Mouse (Mus musculus): ENCODE measurements around the gene Madd. TPM values are rescaled to one million over a fixed set of nuclear protein-coding genes. Genes with fewer than 3 reads are reported as not detected.

Gene Madd
- polyA plus RNA-seq, 1 experiment from 2014 or later, result 39.1 TPM

DNA sequence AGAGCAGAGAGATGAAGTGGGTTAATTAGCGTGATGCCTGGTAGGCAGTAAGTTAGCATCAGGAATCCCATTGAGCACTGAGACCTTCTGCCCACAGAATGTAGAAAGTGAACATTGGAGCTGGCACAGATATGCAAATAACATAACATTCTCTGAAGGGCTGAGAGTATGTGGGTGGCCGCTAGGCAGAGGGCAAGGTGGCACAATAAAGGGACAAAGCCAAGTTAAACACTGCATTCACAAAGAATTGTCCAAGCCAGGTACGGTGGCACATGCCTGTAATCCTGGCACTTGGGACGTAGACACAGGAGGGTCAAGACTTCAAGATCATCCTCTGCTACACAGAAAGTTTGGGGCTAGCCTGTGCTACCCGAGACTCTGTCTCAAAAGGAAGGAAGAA, 74.4 kb downstream of the Madd start:
- no peak overlapping the region for H3K9ac ChIP-seq
- H3K27ac ChIP-seq, result no peak overlapping the region
- H3K4me1 ChIP-seq, result no peaks in the 10 kb centered on the region
- 82% methylated on average over 5 of the region's 5 CpGs for WGBS
- H3K27me3 ChIP-seq, result 0 out of 2 replicates have a peak, but pooled peaks cover 10% of the 10 kb centered on the region
- no peaks in the 10 kb centered on the region for H3K9me3 ChIP-seq
- no peaks in the 10 kb centered on the region for H3K36me3 ChIP-seq (replicated peaks)
- no peak overlapping the region for H3K4me2 ChIP-seq
- H3K4me3 ChIP-seq (replicated peaks), result no peak overlapping the region
- ATAC-seq (ENCODE audit: low FRiP score), result no peak

DNA sequence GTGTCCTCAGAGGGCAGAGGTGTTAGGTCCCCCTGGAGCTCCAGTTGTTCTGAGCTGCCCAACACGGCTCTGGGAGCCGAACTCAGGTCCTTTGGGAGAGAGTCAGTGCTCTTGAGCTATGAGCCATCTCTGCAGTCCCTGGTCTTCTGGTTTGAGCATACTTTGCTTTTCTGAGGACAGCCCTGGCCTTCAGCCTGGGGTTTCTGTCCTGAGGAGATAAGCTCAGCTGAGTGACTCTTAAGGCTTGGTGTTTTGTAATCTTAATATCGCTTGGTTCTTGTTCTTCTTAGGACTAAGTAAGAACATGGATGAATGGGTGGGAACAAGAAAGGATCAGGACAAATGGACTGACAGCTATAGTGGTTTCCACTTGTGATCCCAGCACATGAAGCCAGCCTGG, 75.5 kb downstream of the Madd start:
- 88% methylated on average over 3 of the region's 3 CpGs for WGBS
- H3K4me3 ChIP-seq (replicated peaks), result no peak overlapping the region
- no peaks in the 10 kb centered on the region for H3K4me1 ChIP-seq
- no peak overlapping the region for H3K9ac ChIP-seq
- no peaks in the 10 kb centered on the region for H3K9me3 ChIP-seq
- H3K4me2 ChIP-seq, result no peak overlapping the region
- no peak for ATAC-seq (ENCODE audit: low FRiP score)
- H3K27ac ChIP-seq, result no peak overlapping the region
- no peaks in the 10 kb centered on the region for H3K36me3 ChIP-seq (replicated peaks)
- H3K27me3 ChIP-seq, result 0 out of 2 replicates have a peak, but pooled peaks cover 3% of the 10 kb centered on the region

DNA sequence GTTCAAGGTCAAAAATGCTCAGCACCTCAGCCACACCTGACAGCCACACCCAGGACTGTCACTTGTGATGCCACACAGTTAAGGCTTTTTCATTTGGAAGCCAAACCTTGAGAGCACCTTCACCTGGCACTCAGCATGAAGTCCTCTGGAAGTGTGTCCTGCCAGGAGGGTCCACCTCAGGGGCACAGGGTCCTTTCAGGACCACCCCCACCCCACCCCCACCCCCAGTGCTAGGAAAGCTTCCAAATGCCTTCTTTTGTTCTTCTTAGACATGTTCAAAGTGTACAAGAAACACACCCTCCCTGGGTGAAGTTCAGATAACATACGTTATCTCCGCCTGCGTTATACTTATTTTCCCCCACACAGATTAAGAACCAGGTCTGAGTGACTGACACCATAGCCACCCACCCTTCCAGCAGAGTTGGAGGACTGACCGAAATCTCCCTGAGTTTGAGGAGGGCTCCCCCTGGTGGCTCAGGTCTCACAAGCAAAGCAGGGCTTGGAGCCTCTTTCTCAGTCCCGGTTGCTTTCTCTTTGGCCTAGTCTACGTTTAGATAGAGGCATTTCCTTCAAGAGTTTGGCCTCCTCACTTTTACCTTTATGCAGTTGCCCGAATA, 82.4 kb downstream of the Madd start:
- WGBS, result 18% methylated on average over 7 of the region's 7 CpGs
- H3K27me3 ChIP-seq, result no peaks in the 10 kb centered on the region
- peak; percentile 78 for ATAC-seq (ENCODE audit: low FRiP score)
- H3K9ac ChIP-seq, result no peak overlapping the region
- H3K4me2 ChIP-seq, result no peak overlapping the region
- no peak overlapping the region for H3K27ac ChIP-seq
- H3K36me3 ChIP-seq (replicated peaks), result no peaks in the 10 kb centered on the region
- no peak overlapping the region for H3K4me3 ChIP-seq (replicated peaks)
- no peaks in the 10 kb centered on the region for H3K9me3 ChIP-seq
- no peaks in the 10 kb centered on the region for H3K4me1 ChIP-seq

DNA sequence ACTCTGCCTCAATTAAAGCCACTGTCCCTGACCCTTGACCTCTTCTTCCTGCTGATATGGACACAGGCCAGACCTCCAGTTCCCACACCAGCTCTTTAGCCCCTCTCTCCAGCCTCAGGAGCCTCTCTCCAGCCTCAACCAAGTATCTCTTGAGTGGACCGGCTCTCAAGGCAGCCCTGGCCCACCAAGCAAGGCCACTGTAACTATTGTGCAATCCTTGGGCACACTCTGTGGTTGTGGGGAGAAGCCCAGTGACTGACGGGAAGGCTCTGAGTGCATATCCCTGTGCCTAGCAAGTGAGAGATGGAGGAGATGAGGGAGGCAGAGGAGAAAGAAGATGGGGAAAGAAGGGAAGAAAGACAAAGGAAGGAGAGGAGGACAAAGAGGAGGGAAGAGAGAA, 85.5 kb downstream of the Madd start:
- whole genome bisulfite sequencing, result 90% methylated on average over 2 of the region's 2 CpGs
- H3K4me1 ChIP-seq, result no peaks in the 10 kb centered on the region
- H3K4me3 ChIP-seq (replicated peaks), result no peak overlapping the region
- no peak overlapping the region for H3K4me2 ChIP-seq
- H3K27ac ChIP-seq, result no peak overlapping the region
- H3K27me3 ChIP-seq, result no peaks in the 10 kb centered on the region
- no peaks in the 10 kb centered on the region for H3K36me3 ChIP-seq (replicated peaks)
- no peaks in the 10 kb centered on the region for H3K9me3 ChIP-seq
- ATAC-seq (ENCODE audit: low FRiP score), result no peak
- H3K9ac ChIP-seq, result no peak overlapping the region

DNA sequence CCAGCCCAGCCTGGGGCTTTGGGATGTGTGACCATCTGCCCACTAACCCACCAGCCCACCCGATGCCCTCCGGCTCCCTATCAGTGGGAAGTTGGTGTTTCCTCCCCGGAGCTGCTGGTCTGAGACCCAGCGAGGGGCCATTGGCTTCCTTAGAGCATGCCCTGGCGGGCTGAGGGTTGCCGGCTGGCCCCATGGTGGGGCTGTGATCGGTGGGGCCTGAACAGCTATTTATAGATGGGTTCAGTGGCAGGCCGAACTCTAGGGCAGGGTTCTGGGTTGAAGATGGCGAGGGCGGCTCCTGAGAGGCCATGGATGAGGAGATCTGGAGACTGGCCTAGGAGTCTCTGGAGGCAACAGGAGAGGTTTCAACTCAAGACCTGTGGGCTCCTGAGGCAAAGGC, 86.6 kb downstream of the Madd start:
- ATAC-seq (ENCODE audit: low FRiP score), result no peak

DNA sequence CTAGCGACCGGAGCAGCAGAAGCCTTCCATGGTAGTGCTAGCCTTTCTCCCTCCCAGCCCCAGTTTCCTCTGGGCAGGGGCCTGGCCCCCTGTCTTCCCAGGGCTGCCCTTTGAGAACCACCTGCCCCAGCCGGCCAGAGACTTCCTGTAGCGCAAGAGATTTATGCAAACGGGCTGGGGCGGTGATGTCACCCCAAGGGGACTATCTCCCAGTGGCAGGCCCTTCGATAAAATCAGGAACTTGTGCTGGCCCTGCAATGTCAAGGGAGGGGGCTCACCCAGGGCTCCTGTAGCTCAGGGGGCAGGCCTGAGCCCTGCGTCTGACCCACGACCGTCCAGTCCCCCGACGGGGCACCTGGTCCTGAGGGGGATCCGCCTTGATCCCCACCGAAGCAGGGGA, 87.1 kb downstream of the Madd start:
- no peak for ATAC-seq (ENCODE audit: low FRiP score)
- Histone ChIP-seq H3K36me3 (replicated peaks) (no peaks in the 10 kb centered on the region), H3K27me3 (no peaks in the 10 kb centered on the region), H3K4me1 (no peaks in the 10 kb centered on the region), H3K4me3 (replicated peaks) (no peak overlapping the region), H3K9ac (no peak overlapping the region), H3K4me2 (no peak overlapping the region), H3K27ac (no peak overlapping the region), H3K9me3 (no peaks in the 10 kb centered on the region)
- WGBS, result 79% methylated on average over 14 of the region's 14 CpGs

More for the DNA sequence above, 86.6 kb downstream of the Madd start:
- Histone ChIP-seq H3K36me3 (replicated peaks) (no peaks in the 10 kb centered on the region), H3K9ac (no peak overlapping the region), H3K4me1 (no peaks in the 10 kb centered on the region), H3K9me3 (no peaks in the 10 kb centered on the region), H3K4me3 (replicated peaks) (no peak overlapping the region), H3K27me3 (no peaks in the 10 kb centered on the region), H3K27ac (no peak overlapping the region), H3K4me2 (no peak overlapping the region)
- 89% methylated on average over 10 of the region's 10 CpGs for WGBS

DNA sequence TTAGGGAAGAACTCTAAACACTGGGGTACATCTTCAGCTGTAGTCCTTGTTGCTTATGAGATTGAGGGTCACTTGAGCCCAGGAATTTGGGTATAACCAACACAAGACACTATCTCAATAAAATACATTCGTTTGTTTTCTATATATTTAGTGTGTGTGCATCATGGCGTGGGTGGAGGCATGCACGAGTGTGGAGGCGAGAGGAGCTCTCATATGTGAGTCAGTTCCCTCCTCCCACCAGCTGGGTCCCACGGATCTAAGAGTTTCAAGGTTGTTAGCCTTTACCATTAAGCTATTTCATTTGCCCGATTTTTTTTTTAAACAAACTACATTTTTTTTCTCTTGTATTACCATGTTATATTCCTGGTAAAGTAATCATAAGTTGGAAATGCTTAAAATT, 92.8 kb downstream of the Madd start:
- H3K4me3 ChIP-seq (replicated peaks), result no peak overlapping the region
- no peak for ATAC-seq (ENCODE audit: low FRiP score)
- no peak overlapping the region for H3K9ac ChIP-seq
- H3K27me3 ChIP-seq, result no peaks in the 10 kb centered on the region
- no peaks in the 10 kb centered on the region for H3K36me3 ChIP-seq (replicated peaks)
- H3K4me1 ChIP-seq, result 0 out of 2 replicates have a peak, but pooled peaks cover 4% of the 10 kb centered on the region
- no peak overlapping the region for H3K27ac ChIP-seq
- no peak overlapping the region for H3K4me2 ChIP-seq
- H3K9me3 ChIP-seq, result no peaks in the 10 kb centered on the region
- WGBS, result 84% methylated on average over 6 of the region's 6 CpGs

DNA sequence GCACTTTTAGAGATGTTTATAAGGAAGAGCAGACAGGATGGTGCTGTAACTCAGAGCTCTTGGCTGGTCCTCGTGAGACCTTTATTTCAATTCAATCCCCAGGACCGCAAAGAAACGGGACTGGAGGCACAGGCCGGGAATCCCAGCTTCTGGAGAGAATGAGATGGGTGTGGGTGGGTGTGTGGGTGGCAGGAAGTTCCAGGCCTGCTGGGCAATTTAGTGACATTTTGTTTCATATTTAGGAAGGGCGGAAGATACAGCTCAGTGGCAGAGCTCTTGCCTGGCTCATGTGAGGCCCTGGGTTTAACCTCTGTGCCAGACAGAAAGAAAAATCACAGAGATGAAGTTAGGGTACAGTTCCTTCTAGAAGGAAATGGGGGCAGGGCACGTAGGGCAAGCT, 93.4 kb downstream of the Madd start:
- H3K4me1 ChIP-seq, result 0 out of 2 replicates have a peak, but pooled peaks cover 4% of the 10 kb centered on the region
- H3K27me3 ChIP-seq, result no peaks in the 10 kb centered on the region
- H3K9ac ChIP-seq, result no peak overlapping the region
- ATAC-seq (ENCODE audit: low FRiP score), result no peak
- no peak overlapping the region for H3K4me2 ChIP-seq
- no peaks in the 10 kb centered on the region for H3K36me3 ChIP-seq (replicated peaks)
- H3K9me3 ChIP-seq, result no peaks in the 10 kb centered on the region
- WGBS, result 75% methylated on average over 6 of the region's 6 CpGs
- H3K4me3 ChIP-seq (replicated peaks), result no peak overlapping the region
- no peak overlapping the region for H3K27ac ChIP-seq

DNA sequence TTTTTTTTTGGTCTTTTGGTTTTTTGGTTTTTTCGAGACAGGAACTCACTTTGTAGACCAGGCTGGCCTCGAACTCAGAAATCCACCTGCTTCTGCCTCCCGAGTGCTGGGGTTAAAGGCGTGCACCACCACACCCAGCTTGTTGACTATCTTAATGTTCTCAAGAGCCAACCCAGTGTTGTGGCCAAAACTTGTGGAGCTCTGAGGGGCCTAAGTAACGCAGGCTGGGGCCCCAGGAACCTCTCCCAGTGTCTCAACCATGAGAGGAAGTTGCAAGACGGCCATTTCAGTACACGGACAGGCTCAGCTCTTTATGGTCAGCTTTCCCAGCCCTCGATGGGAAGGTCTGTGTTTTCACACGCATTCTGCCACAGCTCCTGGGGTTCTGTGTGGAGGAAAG, 94.7 kb downstream of the Madd start:
- ATAC-seq (ENCODE audit: low FRiP score), result no peak
- no peaks in the 10 kb centered on the region for H3K9me3 ChIP-seq
- 84% methylated on average over 9 of the region's 9 CpGs for WGBS
- H3K4me1 ChIP-seq, result 0 out of 2 replicates have a peak, but pooled peaks cover 4% of the 10 kb centered on the region
- no peak overlapping the region for H3K4me3 ChIP-seq (replicated peaks)
- no peaks in the 10 kb centered on the region for H3K36me3 ChIP-seq (replicated peaks)
- no peaks in the 10 kb centered on the region for H3K27me3 ChIP-seq
- no peak overlapping the region for H3K9ac ChIP-seq
- no peak overlapping the region for H3K27ac ChIP-seq
- H3K4me2 ChIP-seq, result no peak overlapping the region

DNA sequence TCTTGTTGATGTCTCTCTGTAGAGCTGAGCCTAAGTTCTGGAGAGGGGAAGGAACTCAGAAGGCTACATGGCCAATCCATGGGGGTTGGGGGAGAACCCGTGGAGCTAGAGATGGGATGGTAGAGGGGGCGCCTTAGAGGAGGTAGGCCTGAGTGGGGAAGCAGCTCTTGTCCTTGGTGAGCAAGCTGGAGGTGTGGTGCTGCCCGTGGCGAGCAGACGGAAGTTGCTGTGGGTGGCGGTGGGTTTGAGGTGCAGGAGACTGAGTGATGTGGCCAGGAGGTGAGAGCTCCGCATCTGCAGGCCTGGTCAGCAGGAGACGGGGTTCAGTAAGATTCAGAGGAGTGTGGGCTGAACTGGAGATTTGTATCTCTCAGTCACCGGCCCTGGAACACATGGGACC, 96.2 kb downstream of the Madd start:
- Histone ChIP-seq H3K4me1 (0 out of 2 replicates have a peak, but pooled peaks cover 4% of the 10 kb centered on the region), H3K9ac (no peak overlapping the region), H3K36me3 (replicated peaks) (no peaks in the 10 kb centered on the region), H3K4me2 (no peak overlapping the region), H3K9me3 (no peaks in the 10 kb centered on the region), H3K27ac (no peak overlapping the region), H3K4me3 (replicated peaks) (no peak overlapping the region), H3K27me3 (no peaks in the 10 kb centered on the region)
- 87% methylated on average over 9 of the region's 9 CpGs for WGBS
- no peak for ATAC-seq (ENCODE audit: low FRiP score)

Other genes with a start within 250 kb of the Madd start
- 172 and 183 TPM in 2 replicates for gene Celf1, start 243.5 kb downstream of the Madd start, polyA plus RNA-seq (2016; fragmentation: Nextera tagmentation; extraction: Ambion mirVana)
- 1.9 and 2.6 TPM in 2 replicates for gene Rapsn, start 148.2 kb downstream of the Madd start, polyA plus RNA-seq (2016; fragmentation: Nextera tagmentation; extraction: Ambion mirVana)
- gene Psmc3, start 129.8 kb downstream of the Madd start, polyA plus RNA-seq (2016; fragmentation: Nextera tagmentation; extraction: Ambion mirVana), result 294 and 301 TPM in 2 replicates
- gene Slc39a13, start 113.4 kb downstream of the Madd start, polyA plus RNA-seq (2016; fragmentation: Nextera tagmentation; extraction: Ambion mirVana), result 22.6 and 24.3 TPM in 2 replicates
- 1.7 and 2.7 TPM in 2 replicates for gene Spi1, start 101.4 kb downstream of the Madd start, polyA plus RNA-seq (2016; fragmentation: Nextera tagmentation; extraction: Ambion mirVana)
- 0.14 and 0.19 TPM in 2 replicates for gene Mybpc3, start 65.7 kb downstream of the Madd start, polyA plus RNA-seq (2016; fragmentation: Nextera tagmentation; extraction: Ambion mirVana)
- 1.4 TPM in 2 replicates for gene Nr1h3, start 19.0 kb upstream of the Madd start, polyA plus RNA-seq (2016; fragmentation: Nextera tagmentation; extraction: Ambion mirVana)
- 33.2 and 33.9 TPM in 2 replicates for gene Acp2, start 19.0 kb upstream of the Madd start, polyA plus RNA-seq (2016; fragmentation: Nextera tagmentation; extraction: Ambion mirVana)
- 10.3 TPM in 2 replicates for gene Ddb2, start 53.1 kb upstream of the Madd start, polyA plus RNA-seq (2016; fragmentation: Nextera tagmentation; extraction: Ambion mirVana)
- 28.1 and 29.1 TPM in 2 replicates for gene Pacsin3, start 72.1 kb upstream of the Madd start, polyA plus RNA-seq (2016; fragmentation: Nextera tagmentation; extraction: Ambion mirVana)
- gene Arfgap2, start 81.1 kb upstream of the Madd start, polyA plus RNA-seq (2016; fragmentation: Nextera tagmentation; extraction: Ambion mirVana), result 93.2 and 97.1 TPM in 2 replicates